Mouse (Mus musculus) heart, adult 2 months (tissue): ENCODE measurements around the gene Tmem132d. TPM values are rescaled to one million over a fixed set of nuclear protein-coding genes. Genes with fewer than 3 reads are reported as not detected.

ENCODE experiments used
- DNase-seq, 2 experiments: peaks; one replicate each; pipeline ENCODE4 v3.0.0; 2021
- H3K27ac ChIP-seq: fragments of 200-600 bp; 2 replicates; pipeline ENCODE4 v1.8.1; 2022
- H3K27me3 ChIP-seq: fragments of 200-500 bp; 2 replicates; pipeline ENCODE4 v1.6.1; 2012; ENCODE audit warnings: mild to moderate bottlenecking, low read length, inconsistent platforms, mixed read lengths; ENCODE audit not compliant: control insufficient read depth, insufficient read depth
- H3K36me3 ChIP-seq: fragments of 200-500 bp; 2 replicates; pipeline ENCODE4 v1.6.1; 2012; ENCODE audit warnings: low read length, inconsistent platforms; ENCODE audit not compliant: control insufficient read depth, insufficient read depth
- H3K4me1 ChIP-seq: fragments of 200-500 bp; 2 replicates; pipeline ENCODE4 v1.6.1; 2011; ENCODE audit warnings: low read length; ENCODE audit not compliant: control insufficient read depth, insufficient read depth
- H3K4me3 ChIP-seq: fragments of 200-600 bp; 2 replicates; pipeline ENCODE4 v1.8.1; 2022
- H3K79me2 ChIP-seq: fragments of 200-500 bp; replicated peaks from 2 replicates; pipeline ENCODE4 v1.6.1; 2012; ENCODE audit warnings: mild to moderate bottlenecking, inconsistent platforms, low read length, moderate library complexity, mixed read lengths; ENCODE audit not compliant: control insufficient read depth, insufficient read depth
- H3K9ac ChIP-seq: fragments of 200-500 bp; 2 replicates; pipeline ENCODE4 v1.6.1; 2012; ENCODE audit warnings: low read depth, mild to moderate bottlenecking, control low read depth, inconsistent platforms, low read length, mixed read lengths
- CTCF ChIP-seq: fragments of 200-600 bp; IDR thresholded peaks from 2 replicates; pipeline ENCODE4 v1.8.1; 2022; ENCODE audit warnings: antibody characterized with exemption, mild to moderate bottlenecking, moderate library complexity
- EP300 ChIP-seq: fragments of 200-500 bp; IDR thresholded peaks from 2 replicates; pipeline ENCODE4 v1.6.1; 2011; ENCODE audit warnings: low read depth, low read length, control low read depth; ENCODE audit not compliant: insufficient read depth
- POLR2A ChIP-seq: fragments of 200-500 bp; IDR thresholded peaks from 2 replicates; pipeline ENCODE4 v1.6.1; 2011; ENCODE audit warnings: mild to moderate bottlenecking, low read depth, low read length, control low read depth; ENCODE audit not compliant: insufficient read depth
- WGBS: fragments of 180-500 bp; shearing (Covaris S2); methylation state at CpG from one replicate; pipeline ENCODE4 v1.1.7; 2018; 5-methylcytosine and 5-hydroxymethylcytosine counted together
- intact Hi-C: fragments of 180-260 bp; cut with DNase I; formaldehyde crosslinking; loops from one replicate; pipeline ENCODE4 v1.15.1; 2025
- polyA plus RNA-seq: library from polyadenylated mRNA; depleted of rRNA; stranded (reverse); fragments of >200 nt; gene quantifications from 2 replicates; pipeline ENCODE4 v1.2.3, GENCODE M21; 2012
- total RNA-seq, 2 experiments: library from RNA; stranded (reverse); gene quantifications; 2 replicates each; pipeline ENCODE4 v1.2.3; 2021

The Tmem132d gene
- total and polyA plus RNA-seq, 3 experiments = 0.03 to 0.06 TPM; not detected in 1

- H3K27ac ChIP-seq = no peak overlapping the region
- no peak for DNase-seq
- H3K36me3 ChIP-seq = no peaks in the 10 kb centered on the region
- no peak overlapping the region for H3K4me3 ChIP-seq
- WGBS = 85% methylated on average over 8 of the region's 8 CpGs
- H3K9ac ChIP-seq = no peak overlapping the region
- TF ChIP-seq CTCF = no peak
- TF ChIP-seq POLR2A = no peak
- TF ChIP-seq EP300 = no peak
- no peaks in the 10 kb centered on the region for H3K79me2 ChIP-seq
- H3K27me3 ChIP-seq = no peaks in the 10 kb centered on the region
- H3K4me1 ChIP-seq = no peaks in the 10 kb centered on the region
- intact Hi-C loops = no loop called here
These were observed 27.8 kb downstream of the Tmem132d start for GRCm38 (mm10) chr5:128405071-128405470.

GRCm38 (mm10) chr5:128404223-128404622 is 28.7 kb downstream of the Tmem132d start:
- TF ChIP-seq CTCF (no peak), POLR2A (no peak), EP300 (no peak)
- Histone ChIP-seq H3K27ac (no peak overlapping the region), H3K27me3 (no peaks in the 10 kb centered on the region), H3K9ac (no peak overlapping the region), H3K4me1 (no peaks in the 10 kb centered on the region), H3K36me3 (no peaks in the 10 kb centered on the region), H3K4me3 (no peak overlapping the region), H3K79me2 (no peaks in the 10 kb centered on the region)
- intact Hi-C loops = no loop called here
- 80% methylated on average over 3 of the region's 3 CpGs for WGBS
- DNase-seq = no peak

GRCm38 (mm10) chr5:128392372-128392771 is 40.5 kb downstream of the Tmem132d start:
- WGBS = 78% methylated on average over 3 of the region's 3 CpGs
- no peaks in the 10 kb centered on the region for H3K4me1 ChIP-seq
- intact Hi-C loops = no loop called here

GRCm38 (mm10) chr5:128389665-128390064 is 43.2 kb downstream of the Tmem132d start:
- no peak overlapping the region for H3K4me3 ChIP-seq
- no peak for TF ChIP-seq EP300
- TF ChIP-seq CTCF = 0 out of 2 replicates have a peak, but pooled peaks have one; percentile 16
- intact Hi-C loops = no loop called here
- no peaks in the 10 kb centered on the region for H3K36me3 ChIP-seq
- H3K4me1 ChIP-seq = no peaks in the 10 kb centered on the region
- H3K79me2 ChIP-seq = no peaks in the 10 kb centered on the region
- H3K27me3 ChIP-seq = no peaks in the 10 kb centered on the region
- WGBS = 45% methylated on average over 4 of the region's 4 CpGs
- H3K27ac ChIP-seq = no peak overlapping the region
- no peak for DNase-seq
- no peak overlapping the region for H3K9ac ChIP-seq

More at GRCm38 (mm10) chr5:128392372-128392771, 40.5 kb downstream of the Tmem132d start:
- Histone ChIP-seq H3K9ac (no peak overlapping the region), H3K79me2 (no peaks in the 10 kb centered on the region), H3K4me3 (no peak overlapping the region), H3K27ac (no peak overlapping the region), H3K27me3 (no peaks in the 10 kb centered on the region), H3K36me3 (no peaks in the 10 kb centered on the region)
- peak; percentile 33 for TF ChIP-seq CTCF
- no peak for TF ChIP-seq EP300
- DNase-seq = no peak

- DNase-seq = no peak
- Histone ChIP-seq H3K4me1 (no peaks in the 10 kb centered on the region), H3K36me3 (no peaks in the 10 kb centered on the region), H3K27ac (no peak overlapping the region), H3K9ac (no peak overlapping the region), H3K79me2 (no peaks in the 10 kb centered on the region), H3K4me3 (no peak overlapping the region), H3K27me3 (no peaks in the 10 kb centered on the region)
- no peak for TF ChIP-seq POLR2A
- TF ChIP-seq CTCF = no peak
- TF ChIP-seq EP300 = no peak
- intact Hi-C loops = no loop called here
- 72% methylated on average over 7 of the region's 7 CpGs for WGBS
These were observed 44.3 kb downstream of the Tmem132d start for GRCm38 (mm10) chr5:128388358-128389141.

- no peak for DNase-seq
- no peaks in the 10 kb centered on the region for H3K4me1 ChIP-seq
- no peak overlapping the region for H3K9ac ChIP-seq
- no peaks in the 10 kb centered on the region for H3K79me2 ChIP-seq
- no peak overlapping the region for H3K27ac ChIP-seq
- H3K36me3 ChIP-seq = no peaks in the 10 kb centered on the region
- TF ChIP-seq CTCF (no peak), POLR2A (no peak), EP300 (no peak)
- WGBS = 87% methylated on average over 3 of the region's 3 CpGs
- no peak overlapping the region for H3K4me3 ChIP-seq
- intact Hi-C loops = no loop called here
- no peaks in the 10 kb centered on the region for H3K27me3 ChIP-seq
These were observed 63.1 kb downstream of the Tmem132d start for GRCm38 (mm10) chr5:128369814-128370213.
